In genomic region chr4:104198635-104199034, GRCm38 (mm10) we compare ENCODE assay signal across 28 mouse cellular contexts.
A peak's percentile ranks its signal among the peaks of the same experiment; 100 is the strongest.
DNase-seq lines count a peak whose midpoint lies in the region; ATAC-seq and TF ChIP-seq lines count a peak whose summit lies in the region.
"Had no signal": no experiment of that assay in that cellular context is flagged by ENCODE, and none has a peak within 500 bp of the region (broad histone marks: within the 10 kb centered on the region; RNA-seq: fewer than 3 reads in every experiment).

No protein-coding gene starts in this region.

- DNase-seq in cerebellum, postnatal 14 days = peak; percentile 42 to 55
- DNase-seq in cerebellum, adult 9-11 months = no peak
- no peak for DNase-seq in limb, embryonic 10.5 days (ENCODE audit: low spot score)
- DNase-seq in lung, postnatal 10 days = peak; percentile 6
- DNase-seq in lung, adult 2 months = no peak
- no peak for DNase-seq in thymus, postnatal 4 days
- DNase-seq: adrenal gland, adult 8-10 months; cerebellum, adult 8-10 months; forebrain, postnatal 0 days; heart, adult 2 months; heart, postnatal 4 days; kidney, adult 8-10 months; kidney, postnatal 4 days; layer of hippocampus, postnatal 36 days; liver, postnatal 0 days; right cerebral cortex, postnatal 4 days had no signal

- H3K9me3 ChIP-seq in limb, embryonic 13.5 days = no peaks in the 10 kb centered on the region
- no peaks in the 10 kb centered on the region for H3K9me3 ChIP-seq in limb, embryonic 10.5 days (replicated peaks)
- H3K9me3 ChIP-seq: embryonic facial prominence, embryonic 15.5 days; forebrain, embryonic 12.5 days; heart, embryonic 12.5 days; limb, embryonic 12.5 days; liver, embryonic 12.5 days; neural tube, embryonic 13.5 days had no signal

- peaks cover 7% of the 10 kb centered on the region for H3K4me1 ChIP-seq in limb, embryonic 13.5 days
- H3K4me1 ChIP-seq in limb, embryonic 10.5 days = no peaks in the 10 kb centered on the region
- H3K4me1 ChIP-seq in lung, adult 2 months (ENCODE audit: control insufficient read depth, insufficient read depth, low read length) = no peaks in the 10 kb centered on the region
- H3K4me1 ChIP-seq: embryonic facial prominence, embryonic 15.5 days; forebrain, embryonic 12.5 days; heart, embryonic 12.5 days; limb, embryonic 12.5 days; liver, embryonic 12.5 days; neural tube, embryonic 13.5 days had no signal

- TF ChIP-seq CTCF in lung, adult 2 months (IDR thresholded peaks at IDR 0.05; ENCODE audit: insufficient read depth, low read length) = no peak

- ATAC-seq in limb, embryonic 13.5 days (ENCODE audit: low FRiP score, low read depth) = peak; percentile 61; the same call in 1 of the 2 replicates
- ATAC-seq: forebrain, postnatal 0 days; inflammation-experienced regulatory T-cells, adult 6 months; liver, embryonic 12.5 days; liver, postnatal 0 days had no signal

- 79% methylated on average over 8 of the region's 8 CpGs for WGBS in limb, embryonic 13.5 days
- 95% methylated on average over 8 of the region's 8 CpGs for WGBS in limb, embryonic 10.5 days
- 73% methylated on average over 8 of the region's 8 CpGs for WGBS in lung, adult 2 months

- no peak overlapping the region for H3K9ac ChIP-seq in limb, embryonic 13.5 days
- H3K9ac ChIP-seq: embryonic facial prominence, embryonic 15.5 days; forebrain, embryonic 12.5 days; forebrain, postnatal 0 days; heart, embryonic 12.5 days; hindbrain, embryonic 14.5 days; limb, embryonic 12.5 days; liver, embryonic 12.5 days; liver, postnatal 0 days; neural tube, embryonic 13.5 days had no signal

- no peak overlapping the region for H3K4me2 ChIP-seq in limb, embryonic 13.5 days (replicated peaks)
- H3K4me2 ChIP-seq: embryonic facial prominence, embryonic 15.5 days; forebrain, embryonic 12.5 days; heart, embryonic 12.5 days; hindbrain, embryonic 14.5 days; limb, embryonic 12.5 days; liver, embryonic 12.5 days; midbrain, embryonic 11.5 days; neural tube, embryonic 13.5 days had no signal

- no peak for TF ChIP-seq POLR2A in lung, adult 2 months (IDR thresholded peaks at IDR 0.05; ENCODE audit: borderline replicate concordance, extremely low read depth, low read depth, low read length)

- no peak overlapping the region for H3K4me3 ChIP-seq in limb, embryonic 13.5 days
- no peak overlapping the region for H3K4me3 ChIP-seq in limb, embryonic 10.5 days
- H3K4me3 ChIP-seq in lung, adult 2 months (replicated peaks; ENCODE audit: extremely low read depth, low read depth, low read length) = no peak overlapping the region
- H3K4me3 ChIP-seq: embryonic facial prominence, embryonic 15.5 days; forebrain, embryonic 12.5 days; heart, adult 2 months; heart, embryonic 12.5 days; limb, embryonic 12.5 days; liver, embryonic 12.5 days; neural tube, embryonic 13.5 days had no signal

- H3K27me3 ChIP-seq in limb, embryonic 13.5 days = no peaks in the 10 kb centered on the region
- H3K27me3 ChIP-seq in limb, embryonic 10.5 days (ENCODE audit: low read depth, poor library complexity, severe bottlenecking) = no peaks in the 10 kb centered on the region
- H3K27me3 ChIP-seq: embryonic facial prominence, embryonic 15.5 days; forebrain, embryonic 12.5 days; heart, embryonic 12.5 days; limb, embryonic 12.5 days; liver, embryonic 12.5 days; neural tube, embryonic 13.5 days had no signal

- no peaks in the 10 kb centered on the region for H3K36me3 ChIP-seq in limb, embryonic 13.5 days
- no peaks in the 10 kb centered on the region for H3K36me3 ChIP-seq in limb, embryonic 10.5 days
- H3K36me3 ChIP-seq: embryonic facial prominence, embryonic 15.5 days; forebrain, embryonic 12.5 days; G1E; heart, embryonic 12.5 days; limb, embryonic 12.5 days; liver, embryonic 12.5 days; neural tube, embryonic 13.5 days had no signal

- H3K27ac ChIP-seq in limb, embryonic 13.5 days = no peak overlapping the region
- H3K27ac ChIP-seq in limb, embryonic 10.5 days = no peak overlapping the region
- H3K27ac ChIP-seq: embryonic facial prominence, embryonic 15.5 days; forebrain, embryonic 12.5 days; heart, adult 2 months; hindbrain, embryonic 14.5 days; kidney, postnatal 0 days; limb, embryonic 12.5 days; liver, embryonic 12.5 days; neural tube, embryonic 13.5 days had no signal

Comparison
In these comparisons a context has a peak if more than half of its experiments do, and no peak if none do; other contexts are left out.
1. DNase-seq: peak in cerebellum, postnatal 14 days (2 of 2) and lung, postnatal 10 days (single experiment); none in cerebellum, adult 9-11 months (single experiment), limb, embryonic 10.5 days (single experiment), lung, adult 2 months (single experiment) and thymus, postnatal 4 days (single experiment).